ENCODE assay signal across 8 mouse cellular contexts in the genomic region with DNA sequence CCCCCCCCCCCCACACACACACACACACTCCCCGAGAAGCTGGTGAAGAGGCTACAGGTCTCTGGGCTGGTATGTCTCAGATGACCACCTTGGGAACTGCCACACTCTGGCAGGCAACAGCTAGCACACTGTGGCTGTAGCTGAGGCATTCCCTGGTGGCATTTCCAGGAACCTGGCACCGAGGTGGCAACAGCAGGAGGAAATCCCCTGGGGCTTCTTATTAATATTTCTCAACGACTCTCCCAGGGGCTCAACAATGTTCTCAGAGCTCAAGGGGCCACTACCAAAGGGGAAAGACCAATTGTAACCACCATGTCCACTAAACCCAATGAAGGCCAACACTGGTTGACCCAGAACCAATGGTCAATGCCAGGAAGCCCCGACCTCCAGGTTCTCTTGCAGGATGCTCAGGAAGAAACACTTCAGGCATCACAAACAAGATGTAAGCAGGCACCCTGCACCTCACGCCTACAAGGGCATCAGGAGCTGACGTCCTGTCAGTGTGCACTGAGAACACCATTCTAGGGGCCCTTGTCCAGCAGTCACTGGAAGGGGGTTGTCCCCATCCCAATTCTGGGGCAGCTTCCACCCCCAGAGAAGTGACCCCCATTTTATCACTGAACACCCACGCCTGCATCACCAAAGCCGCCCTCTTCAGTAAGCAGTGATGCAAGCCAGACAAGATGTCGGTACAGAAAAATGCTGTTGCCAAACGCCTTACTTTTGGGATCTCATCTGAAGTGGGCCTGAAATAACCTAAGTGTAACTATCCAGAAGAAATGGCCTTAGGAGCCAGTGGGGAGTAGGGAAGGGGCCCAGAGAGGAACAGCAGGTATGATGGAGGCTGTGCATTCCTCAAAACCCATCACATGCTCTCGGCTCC. TPM values are rescaled to one million over a fixed set of nuclear protein-coding genes. Genes with fewer than 3 reads are reported as not detected.
DNase-seq lines count a peak whose midpoint lies in the region; ATAC-seq lines count a peak whose summit lies in the region.

No protein-coding gene starts in this region.

- no peaks in the 10 kb centered on the region for H3K9me3 ChIP-seq in heart, embryonic 13.5 days
- H3K9me3 ChIP-seq in hindbrain, embryonic 14.5 days (ENCODE audit: control insufficient read depth, low read length), result no peaks in the 10 kb centered on the region
- H3K9me3 ChIP-seq in midbrain, embryonic 14.5 days (ENCODE audit: control insufficient read depth, low read length), result no peaks in the 10 kb centered on the region

- no peaks in the 10 kb centered on the region for H3K27me3 ChIP-seq in heart, embryonic 13.5 days (replicated peaks)
- no peaks in the 10 kb centered on the region for H3K27me3 ChIP-seq in hindbrain, embryonic 14.5 days (ENCODE audit: control insufficient read depth, insufficient read depth, low read length)
- no peaks in the 10 kb centered on the region for H3K27me3 ChIP-seq in midbrain, embryonic 14.5 days (ENCODE audit: control insufficient read depth, insufficient read depth, low read length)

- 51% methylated on average over 11 of the region's 11 CpGs for WGBS in heart, embryonic 13.5 days
- WGBS in hindbrain, embryonic 14.5 days, result 64% methylated on average over 11 of the region's 11 CpGs
- 74% methylated on average over 11 of the region's 11 CpGs for WGBS in midbrain, embryonic 14.5 days

- peaks cover 75% of the 10 kb centered on the region for H3K4me1 ChIP-seq in heart, embryonic 13.5 days
- peaks cover 55% of the 10 kb centered on the region for H3K4me1 ChIP-seq in hindbrain, embryonic 14.5 days (replicated peaks; ENCODE audit: control insufficient read depth, insufficient read depth, low read length)
- H3K4me1 ChIP-seq in midbrain, embryonic 14.5 days (ENCODE audit: control insufficient read depth, insufficient read depth, low read length), result peaks cover 47% of the 10 kb centered on the region

- peak overlapping the region; percentile 85 for H3K27ac ChIP-seq in heart, embryonic 13.5 days (replicated peaks)
- peak overlapping the region; percentile 71 for H3K27ac ChIP-seq in hindbrain, embryonic 14.5 days
- peak overlapping the region; percentile 65 for H3K27ac ChIP-seq in midbrain, embryonic 14.5 days (replicated peaks; ENCODE audit: low read depth, low read length)

- peak overlapping the region; percentile 27 for H3K4me3 ChIP-seq in heart, embryonic 13.5 days
- no peak overlapping the region for H3K4me3 ChIP-seq in hindbrain, embryonic 14.5 days (replicated peaks; ENCODE audit: low read length)
- no peak overlapping the region for H3K4me3 ChIP-seq in midbrain, embryonic 14.5 days (replicated peaks; ENCODE audit: low read depth, low read length)

- intact Hi-C loops in heart, postnatal 14 days (cut with DNase I), result no loop called here

- H3K4me2 ChIP-seq in heart, embryonic 13.5 days, result peak overlapping the region; percentile 82
- H3K4me2 ChIP-seq in hindbrain, embryonic 14.5 days (replicated peaks), result peak overlapping the region; percentile 83
- peak overlapping the region; percentile 33 for H3K4me2 ChIP-seq in midbrain, embryonic 14.5 days (ENCODE audit: low read length)

- no peak for ATAC-seq in heart, embryonic 13.5 days (ENCODE audit: extremely low read depth, insufficient number of reproducible peaks, low FRiP score, low TSS enrichment)
- no peak for ATAC-seq in hindbrain, embryonic 14.5 days (ENCODE audit: low FRiP score)
- ATAC-seq in midbrain, embryonic 14.5 days (ENCODE audit: low FRiP score, low TSS enrichment), result no peak
- ATAC-seq in granulocyte monocyte progenitor cell, adult 5-6 weeks (replicated peaks; ENCODE audit: poor library complexity, severe bottlenecking), result no peak

- peak overlapping the region; percentile 62 for H3K9ac ChIP-seq in heart, embryonic 13.5 days
- peak overlapping the region; percentile 47; the same call in 1 of the 2 replicates for H3K9ac ChIP-seq in hindbrain, embryonic 14.5 days
- peak overlapping the region; percentile 37; the same call in 1 of the 2 replicates for H3K9ac ChIP-seq in midbrain, embryonic 14.5 days (replicated peaks; ENCODE audit: low read length)

- DNase-seq in heart, postnatal 14 days, result no peak
- peak; percentile 64 for DNase-seq in brain, adult 2 months (ENCODE audit: low read depth, low spot score)
- no peak for DNase-seq in hindbrain, embryonic 14.5 days (ENCODE audit: low spot score)
- no peak for DNase-seq in midbrain, embryonic 14.5 days
- no peak for DNase-seq in layer of hippocampus, adult 18-20 months (ENCODE audit: low spot score in 2 of 2)
- no peak for DNase-seq in layer of hippocampus, adult 11-12 months (ENCODE audit: low spot score)

- H3K36me3 ChIP-seq in heart, embryonic 13.5 days, result peaks cover 15% of the 10 kb centered on the region
- H3K36me3 ChIP-seq in hindbrain, embryonic 14.5 days (replicated peaks; ENCODE audit: control insufficient read depth, insufficient read depth), result no peaks in the 10 kb centered on the region
- no peaks in the 10 kb centered on the region for H3K36me3 ChIP-seq in midbrain, embryonic 14.5 days (ENCODE audit: control insufficient read depth, insufficient read depth, low read length)

RNA-seq across cellular contexts. Expression of gene Grk2, which starts 4.9 kb away (rescaled TPM):
- polyA plus RNA-seq in heart, embryonic 13.5 days (2015; fragmentation: Nextera tagmentation; extraction: Ambion mirVana), result 9.4 and 12.9 TPM in 2 replicates
- 10 to 100 TPM; 54.1 to 59.4 TPM for total RNA-seq in heart, postnatal 14 days (2021)
- polyA plus RNA-seq in hindbrain, embryonic 14.5 days (2014; fragmentation: Nextera tagmentation; extraction: Ambion mirVana), result 29.2 and 30.4 TPM in 2 replicates
- polyA plus RNA-seq in midbrain, embryonic 14.5 days (2014; fragmentation: Nextera tagmentation; extraction: Ambion mirVana), result 29.0 and 30.0 TPM in 2 replicates
- total RNA-seq in layer of hippocampus, adult 18-20 months (2021), result 100 to 1,000 TPM; 184 to 192 TPM
- total RNA-seq in granulocyte monocyte progenitor cell, adult 5-6 weeks (2014; fragmentation: Nextera tagmentation), result 179 and 198 TPM in 2 replicates
- total RNA-seq in granulocyte monocyte progenitor cell, adult 5-6 weeks (2017), result 133 and 181 TPM in 2 replicates

RNA-seq across cellular contexts. Expression of gene Ankrd13d, which starts 18.2 kb away (rescaled TPM):
- 1.0 and 1.6 TPM in 2 replicates for polyA plus RNA-seq in heart, embryonic 13.5 days (2015; fragmentation: Nextera tagmentation; extraction: Ambion mirVana)
- total RNA-seq in heart, postnatal 14 days (2021), result 1 to 10 TPM; 1.0 to 1.4 TPM
- 50.7 and 56.6 TPM in 2 replicates for polyA plus RNA-seq in hindbrain, embryonic 14.5 days (2014; fragmentation: Nextera tagmentation; extraction: Ambion mirVana)
- polyA plus RNA-seq in midbrain, embryonic 14.5 days (2014; fragmentation: Nextera tagmentation; extraction: Ambion mirVana), result 34.5 and 39.3 TPM in 2 replicates
- 10 to 100 TPM; 58.5 to 59.2 TPM for total RNA-seq in layer of hippocampus, adult 18-20 months (2021)
- 6.8 and 7.2 TPM in 2 replicates for total RNA-seq in granulocyte monocyte progenitor cell, adult 5-6 weeks (2014; fragmentation: Nextera tagmentation)
- total RNA-seq in granulocyte monocyte progenitor cell, adult 5-6 weeks (2017), result 1.6 and 3.9 TPM in 2 replicates

RNA-seq across cellular contexts. Expression of gene Ssh3, which starts 32.1 kb away (rescaled TPM):
- polyA plus RNA-seq in heart, embryonic 13.5 days (2015; fragmentation: Nextera tagmentation; extraction: Ambion mirVana), result 5.0 and 6.7 TPM in 2 replicates
- 1 to 10 TPM; 7.2 to 9.9 TPM for total RNA-seq in heart, postnatal 14 days (2021)
- 12.9 and 13.4 TPM in 2 replicates for polyA plus RNA-seq in hindbrain, embryonic 14.5 days (2014; fragmentation: Nextera tagmentation; extraction: Ambion mirVana)
- polyA plus RNA-seq in midbrain, embryonic 14.5 days (2014; fragmentation: Nextera tagmentation; extraction: Ambion mirVana), result 8.8 and 12.8 TPM in 2 replicates
- 10 to 100 TPM; 49.5 to 49.6 TPM for total RNA-seq in layer of hippocampus, adult 18-20 months (2021)
- total RNA-seq in granulocyte monocyte progenitor cell, adult 5-6 weeks (2014; fragmentation: Nextera tagmentation), result 17.7 and 25.9 TPM in 2 replicates
- 10.8 and 22.0 TPM in 2 replicates for total RNA-seq in granulocyte monocyte progenitor cell, adult 5-6 weeks (2017)

Comparison
In these comparisons a context has a peak if more than half of its experiments do, and no peak if none do; other contexts are left out.
1. H3K4me2 ChIP-seq: peak in every context shown above with its lines; median percentile 83 in hindbrain, embryonic 14.5 days; 82 in heart, embryonic 13.5 days; 33 in midbrain, embryonic 14.5 days.
2. RNA of gene Ankrd13d, which starts 18.2 kb away (total RNA-seq): 58.5 to 59.2 TPM in layer of hippocampus, adult 18-20 months; 1.6 to 7.2 TPM in granulocyte monocyte progenitor cell, adult 5-6 weeks and 1.0 to 1.4 TPM in heart, postnatal 14 days; every median in the first group is over 4 times any median in the second.
3. Peak in every context shown above with its lines, with median percentiles within 50 percentile points of each other: H3K27ac ChIP-seq and H3K9ac ChIP-seq.